ENCODE assay signal across 9 mouse cellular contexts in genomic region chr2:10371899-10372298, GRCm38 (mm10). TPM values are rescaled to one million over a fixed set of nuclear protein-coding genes. Genes with fewer than 3 reads are reported as not detected.
DNase-seq lines count a peak whose midpoint lies in the region; ATAC-seq and TF ChIP-seq lines count a peak whose summit lies in the region.
"Had no signal": no experiment of that assay in that cellular context is flagged by ENCODE, and none has a peak within 500 bp of the region (broad histone marks: within the 10 kb centered on the region; RNA-seq: fewer than 3 reads in every experiment).

No protein-coding gene starts in this region.

- H3K9me3 ChIP-seq in kidney, embryonic 16.5 days (ENCODE audit: low read length) = no peaks in the 10 kb centered on the region
- H3K9me3 ChIP-seq in embryonic facial prominence, embryonic 11.5 days (replicated peaks; ENCODE audit: control insufficient read depth, low read length) = no peaks in the 10 kb centered on the region
- no peaks in the 10 kb centered on the region for H3K9me3 ChIP-seq in hindbrain, postnatal 0 days (ENCODE audit: low read length)
- no peaks in the 10 kb centered on the region for H3K9me3 ChIP-seq in midbrain, postnatal 0 days (ENCODE audit: low read length)

- no peaks in the 10 kb centered on the region for H3K36me3 ChIP-seq in kidney, embryonic 16.5 days (ENCODE audit: insufficient read depth, low read length)
- H3K36me3 ChIP-seq in embryonic facial prominence, embryonic 11.5 days (replicated peaks; ENCODE audit: control insufficient read depth, insufficient read depth, low read depth, low read length) = no peaks in the 10 kb centered on the region
- H3K36me3 ChIP-seq in hindbrain, postnatal 0 days (ENCODE audit: insufficient read depth, low read length) = no peaks in the 10 kb centered on the region
- no peaks in the 10 kb centered on the region for H3K36me3 ChIP-seq in midbrain, postnatal 0 days (ENCODE audit: insufficient read depth, low read length)

- peak overlapping the region; percentile 99 for H3K4me2 ChIP-seq in kidney, embryonic 16.5 days (replicated peaks; ENCODE audit: low read depth, low read length)
- peak overlapping the region; percentile 93 for H3K4me2 ChIP-seq in embryonic facial prominence, embryonic 11.5 days (ENCODE audit: low read depth, low read length)
- H3K4me2 ChIP-seq in hindbrain, postnatal 0 days (ENCODE audit: low read depth, low read length) = peak overlapping the region; percentile 98
- peak overlapping the region; percentile 94 for H3K4me2 ChIP-seq in midbrain, postnatal 0 days (ENCODE audit: low read depth, low read length, poor library complexity, severe bottlenecking)

- DNase-seq in kidney, adult 18-20 months = no peak
- DNase-seq in embryonic facial prominence, embryonic 11.5 days (ENCODE audit: low spot score) = peak; percentile 11
- DNase-seq in hindbrain, postnatal 0 days (ENCODE audit: low spot score) = no peak
- no peak for DNase-seq in midbrain, postnatal 0 days (ENCODE audit: low spot score)
- DNase-seq in left cerebral cortex, adult 8-10 months (ENCODE audit: low spot score in 2 of 2) = no peak
- DNase-seq in spleen, adult 12 weeks (ENCODE audit: low spot score) = no peak

- ATAC-seq in kidney, embryonic 16.5 days (ENCODE audit: low FRiP score, low TSS enrichment) = no peak
- ATAC-seq in embryonic facial prominence, embryonic 11.5 days (replicated peaks; ENCODE audit: insufficient number of reproducible peaks, low FRiP score, low TSS enrichment, low read depth) = no peak
- no peak for ATAC-seq in hindbrain, postnatal 0 days
- ATAC-seq in midbrain, postnatal 0 days (ENCODE audit: low FRiP score) = no peak
- no peak for ATAC-seq in CD4-positive, CD25-positive, alpha-beta regulatory T cell, adult 4 months
- ATAC-seq: Patski had no signal

- peaks cover 75% of the 10 kb centered on the region for H3K27me3 ChIP-seq in kidney, embryonic 16.5 days (ENCODE audit: insufficient read depth, low read length)
- H3K27me3 ChIP-seq in embryonic facial prominence, embryonic 11.5 days (ENCODE audit: control insufficient read depth, insufficient read depth, low read length) = peaks cover 54% of the 10 kb centered on the region
- peaks cover 33% of the 10 kb centered on the region for H3K27me3 ChIP-seq in hindbrain, postnatal 0 days (ENCODE audit: insufficient read depth, low read length)
- H3K27me3 ChIP-seq in midbrain, postnatal 0 days (ENCODE audit: insufficient read depth, low read length) = peaks cover 34% of the 10 kb centered on the region

- H3K27ac ChIP-seq in kidney, embryonic 16.5 days (ENCODE audit: low read length) = no peak overlapping the region
- H3K27ac ChIP-seq in embryonic facial prominence, embryonic 11.5 days (replicated peaks; ENCODE audit: low read depth, low read length) = no peak overlapping the region
- H3K27ac ChIP-seq in hindbrain, postnatal 0 days = no peak overlapping the region
- no peak overlapping the region for H3K27ac ChIP-seq in midbrain, postnatal 0 days (ENCODE audit: low read depth, low read length)

- H3K4me1 ChIP-seq in kidney, embryonic 16.5 days (ENCODE audit: insufficient read depth, low read length) = peaks cover 17% of the 10 kb centered on the region
- no peaks in the 10 kb centered on the region for H3K4me1 ChIP-seq in embryonic facial prominence, embryonic 11.5 days (ENCODE audit: control insufficient read depth, insufficient read depth, low read length)
- H3K4me1 ChIP-seq in hindbrain, postnatal 0 days (ENCODE audit: insufficient read depth, low read length) = peaks cover 12% of the 10 kb centered on the region; the same call in 1 of the 2 replicates
- H3K4me1 ChIP-seq in midbrain, postnatal 0 days (ENCODE audit: insufficient read depth, low read length) = 0 out of 2 replicates have a peak, but pooled peaks cover 3% of the 10 kb centered on the region

- no peak for TF ChIP-seq CTCF in hindbrain, postnatal 0 days (IDR thresholded peaks at IDR 0.05; ENCODE audit: low read depth)
- TF ChIP-seq CTCF in midbrain, postnatal 0 days (IDR thresholded peaks at IDR 0.05) = no peak

- H3K9ac ChIP-seq in kidney, embryonic 16.5 days (replicated peaks; ENCODE audit: low read length) = no peak overlapping the region
- H3K9ac ChIP-seq in embryonic facial prominence, embryonic 11.5 days (replicated peaks; ENCODE audit: low read length) = no peak overlapping the region
- H3K9ac ChIP-seq in hindbrain, postnatal 0 days (replicated peaks; ENCODE audit: low read length) = no peak overlapping the region
- no peak overlapping the region for H3K9ac ChIP-seq in midbrain, postnatal 0 days (replicated peaks; ENCODE audit: low read length, poor library complexity, severe bottlenecking)

- peak overlapping the region; percentile 65 for H3K4me3 ChIP-seq in kidney, embryonic 16.5 days (ENCODE audit: low read length)
- H3K4me3 ChIP-seq in embryonic facial prominence, embryonic 11.5 days (ENCODE audit: low read depth, low read length) = peak overlapping the region; percentile 56
- H3K4me3 ChIP-seq in hindbrain, postnatal 0 days (ENCODE audit: low read length) = peak overlapping the region; percentile 70
- peak overlapping the region; percentile 66 for H3K4me3 ChIP-seq in midbrain, postnatal 0 days (ENCODE audit: low read depth, low read length)

- under 1% methylated on average over 10 of the region's 18 CpGs for WGBS in kidney, embryonic 16.5 days
- WGBS in embryonic facial prominence, embryonic 11.5 days = under 1% methylated on average over 9 of the region's 18 CpGs
- WGBS in hindbrain, postnatal 0 days = under 1% methylated on average over 10 of the region's 18 CpGs
- under 1% methylated on average over 12 of the region's 18 CpGs for WGBS in midbrain, postnatal 0 days

RNA-seq across cellular contexts. Expression of gene Sfmbt2, which starts 1.6 kb away (rescaled TPM):
- 1.6 and 1.7 TPM in 2 replicates for polyA plus RNA-seq in kidney, embryonic 16.5 days (2015; fragmentation: Nextera tagmentation; extraction: Ambion mirVana)
- polyA plus RNA-seq in embryonic facial prominence, embryonic 11.5 days (2014; fragmentation: Nextera tagmentation; extraction: Ambion mirVana) = 1.0 and 1.8 TPM in 2 replicates
- total RNA-seq in hindbrain, postnatal 0 days (2014; rRNA removed) = 6.8 and 7.2 TPM in 2 replicates
- polyA plus RNA-seq in hindbrain, postnatal 0 days (2015; fragmentation: Nextera tagmentation; extraction: Ambion mirVana) = 5.2 and 6.2 TPM in 2 replicates
- total RNA-seq in midbrain, postnatal 0 days (2014; rRNA removed) = 5.5 and 8.2 TPM in 2 replicates
- polyA plus RNA-seq in midbrain, postnatal 0 days (2015; fragmentation: Nextera tagmentation; extraction: Ambion mirVana) = 4.6 and 5.3 TPM in 2 replicates
- total RNA-seq in left cerebral cortex, adult 8-10 months (2022) = 1 to 10 TPM; 2.6 to 4.3 (median 2.7) TPM
- 1 to 10 TPM; 2.9 to 3.2 TPM for polyA plus RNA-seq in CD4-positive, CD25-positive, alpha-beta regulatory T cell, adult 4 months (2017; shearing (Covaris generic))
